Mouse (Mus musculus): ENCODE measurements at regions not wholly inside any gene's neighbourhood (a gene's known extent, or its start where the extent isn't known, plus 50 kb on each side); places are given as distances from the start of the nearest gene placed in this dataset.

- H3K9ac ChIP-seq (replicated peaks; ENCODE audit: low read depth, low read length), result no peak overlapping the region
Measured at GRCm38 (mm10) chrX:142561788-142562187, 119.4 kb upstream of the Tmem164 start.

GRCm38 (mm10) chrX:142564186-142564585 lies 117.0 kb upstream of the Tmem164 start:
- Histone ChIP-seq H3K27me3 (ENCODE audit: control insufficient read depth, insufficient read depth, low read length) (no peaks in the 10 kb centered on the region), H3K4me1 (ENCODE audit: control insufficient read depth, insufficient read depth, low read length) (no peaks in the 10 kb centered on the region), H3K9ac (replicated peaks; ENCODE audit: low read depth, low read length) (no peak overlapping the region), H3K9me3 (ENCODE audit: control insufficient read depth, low read length) (no peaks in the 10 kb centered on the region), H3K4me2 (ENCODE audit: low read depth, low read length) (no peak overlapping the region), H3K4me3 (ENCODE audit: low read depth, low read length) (no peak overlapping the region), H3K27ac (ENCODE audit: low read depth, low read length) (no peak overlapping the region), H3K36me3 (ENCODE audit: control insufficient read depth, insufficient read depth, low read length) (no peaks in the 10 kb centered on the region)
- 58% methylated on average over 9 of the region's 9 CpGs for WGBS
- no peak for ATAC-seq (ENCODE audit: low read depth)

More at GRCm38 (mm10) chrX:142561788-142562187, 119.4 kb upstream of the Tmem164 start:
- ATAC-seq (ENCODE audit: low read depth), result no peak
- Histone ChIP-seq H3K4me3 (ENCODE audit: low read depth, low read length) (no peak overlapping the region), H3K4me2 (ENCODE audit: low read depth, low read length) (no peak overlapping the region), H3K9me3 (ENCODE audit: control insufficient read depth, low read length) (no peaks in the 10 kb centered on the region), H3K27me3 (ENCODE audit: control insufficient read depth, insufficient read depth, low read length) (no peaks in the 10 kb centered on the region), H3K27ac (ENCODE audit: low read depth, low read length) (no peak overlapping the region), H3K4me1 (ENCODE audit: control insufficient read depth, insufficient read depth, low read length) (no peaks in the 10 kb centered on the region), H3K36me3 (ENCODE audit: control insufficient read depth, insufficient read depth, low read length) (no peaks in the 10 kb centered on the region)
- 87% methylated on average over 5 of the region's 5 CpGs for WGBS

- ATAC-seq (ENCODE audit: low read depth), result no peak
Measured at GRCm38 (mm10) chrX:142571772-142572171, 109.4 kb upstream of the Tmem164 start.

GRCm38 (mm10) chrX:142574022-142574421 lies 107.2 kb upstream of the Tmem164 start:
- no peak overlapping the region for H3K27ac ChIP-seq (ENCODE audit: low read depth, low read length)
- no peak overlapping the region for H3K4me3 ChIP-seq (ENCODE audit: low read depth, low read length)
- H3K4me1 ChIP-seq (ENCODE audit: control insufficient read depth, insufficient read depth, low read length), result no peaks in the 10 kb centered on the region
- 91% methylated on average over 4 of the region's 4 CpGs for WGBS
- H3K4me2 ChIP-seq (ENCODE audit: low read depth, low read length), result no peak overlapping the region
- no peak for ATAC-seq (ENCODE audit: low read depth)
- no peaks in the 10 kb centered on the region for H3K36me3 ChIP-seq (ENCODE audit: control insufficient read depth, insufficient read depth, low read length)
- no peak overlapping the region for H3K9ac ChIP-seq (replicated peaks; ENCODE audit: low read depth, low read length)
- H3K27me3 ChIP-seq (ENCODE audit: control insufficient read depth, insufficient read depth, low read length), result no peaks in the 10 kb centered on the region
- no peaks in the 10 kb centered on the region for H3K9me3 ChIP-seq (ENCODE audit: control insufficient read depth, low read length)

More at GRCm38 (mm10) chrX:142571772-142572171, 109.4 kb upstream of the Tmem164 start:
- H3K4me1 ChIP-seq (ENCODE audit: control insufficient read depth, insufficient read depth, low read length), result no peaks in the 10 kb centered on the region
- no peak overlapping the region for H3K4me2 ChIP-seq (ENCODE audit: low read depth, low read length)
- no peaks in the 10 kb centered on the region for H3K36me3 ChIP-seq (ENCODE audit: control insufficient read depth, insufficient read depth, low read length)
- no peak overlapping the region for H3K9ac ChIP-seq (replicated peaks; ENCODE audit: low read depth, low read length)
- H3K27ac ChIP-seq (ENCODE audit: low read depth, low read length), result no peak overlapping the region
- H3K27me3 ChIP-seq (ENCODE audit: control insufficient read depth, insufficient read depth, low read length), result no peaks in the 10 kb centered on the region
- no peaks in the 10 kb centered on the region for H3K9me3 ChIP-seq (ENCODE audit: control insufficient read depth, low read length)
- H3K4me3 ChIP-seq (ENCODE audit: low read depth, low read length), result no peak overlapping the region

- no peaks in the 10 kb centered on the region for H3K36me3 ChIP-seq (ENCODE audit: control insufficient read depth, insufficient read depth, low read length)
- ATAC-seq (ENCODE audit: low read depth), result no peak
- no peak overlapping the region for H3K4me3 ChIP-seq (ENCODE audit: low read depth, low read length)
- no peak overlapping the region for H3K4me2 ChIP-seq (ENCODE audit: low read depth, low read length)
- H3K4me1 ChIP-seq (ENCODE audit: control insufficient read depth, insufficient read depth, low read length), result no peaks in the 10 kb centered on the region
- H3K27ac ChIP-seq (ENCODE audit: low read depth, low read length), result no peak overlapping the region
- no peaks in the 10 kb centered on the region for H3K9me3 ChIP-seq (ENCODE audit: control insufficient read depth, low read length)
- 59% methylated on average over 10 of the region's 10 CpGs for WGBS
- H3K9ac ChIP-seq (replicated peaks; ENCODE audit: low read depth, low read length), result no peak overlapping the region
- H3K27me3 ChIP-seq (ENCODE audit: control insufficient read depth, insufficient read depth, low read length), result no peaks in the 10 kb centered on the region
Measured at GRCm38 (mm10) chrX:142574945-142575710, 106.1 kb upstream of the Tmem164 start.

- Histone ChIP-seq H3K4me1 (ENCODE audit: control insufficient read depth, insufficient read depth, low read length) (no peaks in the 10 kb centered on the region), H3K27me3 (ENCODE audit: control insufficient read depth, insufficient read depth, low read length) (no peaks in the 10 kb centered on the region), H3K4me3 (ENCODE audit: low read depth, low read length) (no peak overlapping the region), H3K9ac (replicated peaks; ENCODE audit: low read depth, low read length) (no peak overlapping the region), H3K4me2 (ENCODE audit: low read depth, low read length) (no peak overlapping the region), H3K27ac (ENCODE audit: low read depth, low read length) (no peak overlapping the region), H3K36me3 (ENCODE audit: control insufficient read depth, insufficient read depth, low read length) (no peaks in the 10 kb centered on the region), H3K9me3 (ENCODE audit: control insufficient read depth, low read length) (no peaks in the 10 kb centered on the region)
- no peak for ATAC-seq (ENCODE audit: low read depth)
- 84% methylated on average over 3 of the region's 3 CpGs for WGBS
Measured at GRCm38 (mm10) chrX:142576127-142576526, 105.1 kb upstream of the Tmem164 start.

- 85% methylated on average over 6 of the region's 6 CpGs for WGBS
- Histone ChIP-seq H3K27me3 (ENCODE audit: control insufficient read depth, insufficient read depth, low read length) (no peaks in the 10 kb centered on the region), H3K4me1 (ENCODE audit: control insufficient read depth, insufficient read depth, low read length) (no peaks in the 10 kb centered on the region), H3K36me3 (ENCODE audit: control insufficient read depth, insufficient read depth, low read length) (no peaks in the 10 kb centered on the region), H3K9ac (replicated peaks; ENCODE audit: low read depth, low read length) (no peak overlapping the region), H3K4me3 (ENCODE audit: low read depth, low read length) (no peak overlapping the region), H3K9me3 (ENCODE audit: control insufficient read depth, low read length) (no peaks in the 10 kb centered on the region), H3K4me2 (ENCODE audit: low read depth, low read length) (no peak overlapping the region), H3K27ac (ENCODE audit: low read depth, low read length) (no peak overlapping the region)
- no peak for ATAC-seq (ENCODE audit: low read depth)
Measured at GRCm38 (mm10) chrX:142577449-142578081, 103.6 kb upstream of the Tmem164 start.

GRCm38 (mm10) chrX:142585281-142585680 lies 95.9 kb upstream of the Tmem164 start:
- no peak for ATAC-seq (ENCODE audit: low read depth)
- 76% methylated on average over 2 of the region's 2 CpGs for WGBS
- H3K27ac ChIP-seq (ENCODE audit: low read depth, low read length), result no peak overlapping the region

GRCm38 (mm10) chrX:142599377-142599776 lies 81.8 kb upstream of the Tmem164 start:
- no peak overlapping the region for H3K9ac ChIP-seq (replicated peaks; ENCODE audit: low read depth, low read length)
- no peaks in the 10 kb centered on the region for H3K9me3 ChIP-seq (ENCODE audit: control insufficient read depth, low read length)
- no peak overlapping the region for H3K27ac ChIP-seq (ENCODE audit: low read depth, low read length)
- no peak for ATAC-seq (ENCODE audit: low read depth)
- no peak overlapping the region for H3K4me3 ChIP-seq (ENCODE audit: low read depth, low read length)
- H3K4me1 ChIP-seq (ENCODE audit: control insufficient read depth, insufficient read depth, low read length), result no peaks in the 10 kb centered on the region
- H3K36me3 ChIP-seq (ENCODE audit: control insufficient read depth, insufficient read depth, low read length), result no peaks in the 10 kb centered on the region
- WGBS, result 98% methylated on average over 2 of the region's 2 CpGs
- H3K27me3 ChIP-seq (ENCODE audit: control insufficient read depth, insufficient read depth, low read length), result no peaks in the 10 kb centered on the region
- H3K4me2 ChIP-seq (ENCODE audit: low read depth, low read length), result no peak overlapping the region

More at GRCm38 (mm10) chrX:142585281-142585680, 95.9 kb upstream of the Tmem164 start:
- H3K9ac ChIP-seq (replicated peaks; ENCODE audit: low read depth, low read length), result no peak overlapping the region
- H3K4me3 ChIP-seq (ENCODE audit: low read depth, low read length), result no peak overlapping the region
- no peak overlapping the region for H3K4me2 ChIP-seq (ENCODE audit: low read depth, low read length)
- no peaks in the 10 kb centered on the region for H3K9me3 ChIP-seq (ENCODE audit: control insufficient read depth, low read length)
- no peaks in the 10 kb centered on the region for H3K4me1 ChIP-seq (ENCODE audit: control insufficient read depth, insufficient read depth, low read length)
- no peaks in the 10 kb centered on the region for H3K27me3 ChIP-seq (ENCODE audit: control insufficient read depth, insufficient read depth, low read length)
- H3K36me3 ChIP-seq (ENCODE audit: control insufficient read depth, insufficient read depth, low read length), result no peaks in the 10 kb centered on the region
